Mouse (Mus musculus) cerebellum, adult 2 months (tissue): ENCODE results near the gene Ror1. TPM values are rescaled to one million over a fixed set of nuclear protein-coding genes. Genes with fewer than 3 reads are reported as not detected.

Experiments used
- DNase-seq, 2 experiments: peaks; one replicate each; pipeline ENCODE4 v3.0.0; 2021
- H3K27ac ChIP-seq: fragments of 200-500 bp; 2 replicates; pipeline ENCODE4 v1.5.1; 2012; ENCODE audit warnings: low read length, control low read depth, inconsistent platforms; ENCODE audit not compliant: insufficient read depth
- H3K27me3 ChIP-seq: fragments of 200-500 bp; 2 replicates; pipeline ENCODE4 v1.6.1; 2012; ENCODE audit warnings: inconsistent platforms, mild to moderate bottlenecking, low read length, moderate library complexity; ENCODE audit not compliant: control insufficient read depth, insufficient read depth
- H3K4me1 ChIP-seq: fragments of 200-500 bp; 2 replicates; pipeline ENCODE4 v1.6.1; 2011; ENCODE audit warnings: low read length; ENCODE audit not compliant: control insufficient read depth, insufficient read depth
- H3K4me3 ChIP-seq: fragments of 200-500 bp; replicated peaks from 2 replicates; pipeline ENCODE3; 2011; ENCODE audit warnings: mild to moderate bottlenecking, low read depth, low read length, control low read depth; ENCODE audit not compliant: insufficient read depth
- CTCF ChIP-seq: fragments of 200-500 bp; IDR thresholded peaks from 2 replicates; pipeline ENCODE4 v1.5.1; 2011; ENCODE audit warnings: low read depth, mild to moderate bottlenecking, control low read depth, low read length, moderate library complexity, borderline replicate concordance; ENCODE audit not compliant: insufficient read depth
- POLR2A ChIP-seq: fragments of 200-500 bp; IDR thresholded peaks from 2 replicates; pipeline ENCODE4 v1.6.1; 2011; ENCODE audit warnings: low read length, control low read depth, borderline replicate concordance; ENCODE audit not compliant: insufficient read depth
- WGBS: fragments of 180-500 bp; shearing (Covaris S2); methylation state at CpG from one replicate; pipeline ENCODE4 v1.1.7; 2018; 5-methylcytosine and 5-hydroxymethylcytosine counted together
- polyA plus RNA-seq: library from polyadenylated mRNA; depleted of rRNA; stranded (reverse); fragments of >200 nt; gene quantifications from 2 replicates; pipeline ENCODE4 v1.2.3, GENCODE M21; 2012

Ror1 gene
- polyA plus RNA-seq, 1 experiment, result 3.8 TPM

GRCm38 (mm10) chr4:100276482-100276881 is 180.9 kb downstream of the Ror1 start:
- TF ChIP-seq CTCF (no peak), POLR2A (no peak)
- DNase-seq, result peak; percentile 63 to 79
- H3K27me3 ChIP-seq, result no peaks in the 10 kb centered on the region
- H3K4me1 ChIP-seq, result peaks cover 8% of the 10 kb centered on the region
- peak overlapping the region; percentile 31 for H3K27ac ChIP-seq
- H3K4me3 ChIP-seq, result no peak overlapping the region
- WGBS, result 11% methylated on average over 7 of the region's 7 CpGs

DNA sequence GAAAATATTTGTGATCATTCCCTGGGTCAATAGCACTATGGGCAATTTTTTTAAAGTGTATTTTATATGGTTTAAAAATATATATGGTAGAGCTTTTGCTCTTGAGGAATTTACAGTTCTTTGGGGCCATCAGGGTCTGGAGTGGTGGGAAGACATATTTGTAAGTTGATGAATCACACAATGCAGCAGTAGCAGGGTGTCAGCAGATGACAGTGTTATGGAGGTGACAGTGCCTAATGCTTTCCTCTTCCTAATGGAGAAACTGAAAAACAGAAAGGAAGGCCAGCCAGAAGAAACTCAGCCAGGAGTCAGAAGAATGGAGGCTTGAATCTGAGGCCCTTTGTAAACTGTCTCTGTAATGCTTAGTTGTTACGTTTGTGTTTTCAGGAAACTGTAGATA is 181.4 kb downstream of the Ror1 start:
- no peak for TF ChIP-seq POLR2A
- no peak for TF ChIP-seq CTCF
- Histone ChIP-seq H3K4me1 (peaks cover 8% of the 10 kb centered on the region), H3K4me3 (no peak overlapping the region), H3K27ac (no peak overlapping the region), H3K27me3 (no peaks in the 10 kb centered on the region)
- DNase-seq, result peak in 1 of 2 experiments; percentile 10
- WGBS, result 95% methylated on average over 1 of the region's 1 CpGs

DNA sequence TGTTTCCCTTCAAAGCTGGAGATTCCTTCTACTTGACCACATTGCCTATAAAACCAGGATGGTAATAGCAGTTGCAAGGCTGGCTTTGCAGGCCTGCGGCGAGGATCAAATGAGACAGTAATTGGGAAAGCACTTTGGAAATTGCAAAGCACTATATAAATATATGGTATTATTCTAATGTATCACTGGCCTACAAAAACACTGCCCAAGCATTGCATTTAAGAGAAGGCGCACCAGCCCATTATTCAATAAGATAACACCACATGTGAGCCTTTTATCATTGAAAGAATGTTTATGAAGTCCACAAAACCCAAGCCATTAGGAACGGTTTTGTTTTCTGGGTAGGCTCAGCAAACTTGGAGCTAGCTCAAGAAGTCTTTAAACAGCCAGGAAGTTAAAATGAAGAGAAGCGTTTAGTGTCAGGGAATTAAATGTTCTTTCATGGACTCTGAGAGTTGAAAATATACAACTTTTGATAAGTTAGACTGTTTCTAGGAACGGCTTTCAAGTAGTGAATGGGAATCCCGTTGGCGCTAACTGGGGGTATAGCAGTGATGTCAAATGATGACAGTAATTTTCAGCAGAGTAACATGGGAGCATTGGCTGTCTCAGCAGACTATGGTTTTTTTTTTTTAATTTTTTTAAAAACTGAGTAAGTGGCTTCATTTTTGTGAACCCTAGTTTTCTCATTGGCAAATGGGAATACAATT is 187.7 kb downstream of the Ror1 start:
- no peaks in the 10 kb centered on the region for H3K27me3 ChIP-seq
- DNase-seq, result no peak
- no peaks in the 10 kb centered on the region for H3K4me1 ChIP-seq
- H3K27ac ChIP-seq, result no peak overlapping the region
- TF ChIP-seq POLR2A (no peak), CTCF (no peak)
- WGBS, result 93% methylated on average over 8 of the region's 8 CpGs
- H3K4me3 ChIP-seq, result no peak overlapping the region

DNA sequence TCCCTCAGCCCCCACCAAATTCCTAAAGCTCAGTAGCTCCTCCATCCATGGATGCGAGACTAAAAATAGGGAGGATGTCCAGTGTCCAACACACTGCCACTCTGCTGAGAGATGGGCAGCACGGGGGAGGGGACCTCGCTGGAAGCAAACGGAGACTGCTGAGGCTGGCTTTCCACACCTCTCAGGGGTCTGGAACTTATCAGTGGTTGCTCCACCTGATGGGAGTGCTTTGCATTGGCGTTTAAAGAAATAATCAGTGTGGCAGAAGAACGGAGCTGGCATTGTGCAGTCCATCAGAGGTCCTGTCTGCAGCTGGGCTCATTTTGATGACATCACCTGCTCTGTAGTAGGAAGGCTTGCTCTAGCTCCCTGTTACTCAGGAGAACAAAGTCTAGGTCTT is 188.9 kb downstream of the Ror1 start:
- no peak for DNase-seq
- H3K27ac ChIP-seq, result no peak overlapping the region
- H3K4me1 ChIP-seq, result no peaks in the 10 kb centered on the region
- H3K27me3 ChIP-seq, result no peaks in the 10 kb centered on the region
- no peak overlapping the region for H3K4me3 ChIP-seq
- TF ChIP-seq CTCF, result no peak
- WGBS, result 86% methylated on average over 6 of the region's 6 CpGs

DNA sequence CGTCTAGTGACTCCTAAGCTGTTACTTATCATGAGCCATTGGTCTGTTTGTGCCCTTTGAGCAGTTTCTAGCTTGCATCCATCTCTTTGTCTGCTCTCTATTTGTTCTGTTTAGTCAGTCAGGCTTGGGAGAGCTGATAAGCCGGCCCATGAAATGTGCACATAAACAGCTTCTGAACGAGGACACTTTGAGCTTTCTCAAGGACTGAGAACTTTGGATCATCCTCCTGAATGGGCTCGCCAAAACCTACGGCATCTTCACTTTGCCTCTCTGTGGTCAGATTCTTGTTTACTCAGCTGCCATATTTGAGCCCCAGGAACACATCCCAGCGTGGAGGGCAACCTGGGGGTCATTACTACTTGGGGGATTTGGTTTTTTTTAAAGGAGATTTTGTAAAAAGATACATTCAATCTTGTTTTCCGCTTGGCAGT is 190.5 kb downstream of the Ror1 start:
- Histone ChIP-seq H3K27me3 (no peaks in the 10 kb centered on the region), H3K4me1 (no peaks in the 10 kb centered on the region), H3K27ac (no peak overlapping the region), H3K4me3 (no peak overlapping the region)
- TF ChIP-seq CTCF, result no peak
- no peak for TF ChIP-seq POLR2A
- 85% methylated on average over 7 of the region's 7 CpGs for WGBS
- DNase-seq, result no peak

GRCm38 (mm10) chr4:100286800-100287199 is 191.2 kb downstream of the Ror1 start:
- no peaks in the 10 kb centered on the region for H3K27me3 ChIP-seq
- DNase-seq, result no peak
- TF ChIP-seq CTCF (no peak), POLR2A (no peak)
- H3K4me3 ChIP-seq, result no peak overlapping the region
- H3K4me1 ChIP-seq, result no peaks in the 10 kb centered on the region
- no peak overlapping the region for H3K27ac ChIP-seq

- Histone ChIP-seq H3K4me1 (no peaks in the 10 kb centered on the region), H3K27me3 (no peaks in the 10 kb centered on the region), H3K27ac (no peak overlapping the region), H3K4me3 (no peak overlapping the region)
- no peak for DNase-seq
- WGBS, result 96% methylated on average over 4 of the region's 4 CpGs
- TF ChIP-seq CTCF, result no peak
- TF ChIP-seq POLR2A, result no peak
Measured at GRCm38 (mm10) chr4:100287829-100288228, 192.2 kb downstream of the Ror1 start.

GRCm38 (mm10) chr4:100291015-100291651 is 195.5 kb downstream of the Ror1 start:
- 63% methylated on average over 5 of the region's 5 CpGs for WGBS
- DNase-seq, result no peak

More at GRCm38 (mm10) chr4:100291015-100291651, 195.5 kb downstream of the Ror1 start:
- TF ChIP-seq CTCF, result no peak
- no peak for TF ChIP-seq POLR2A
- Histone ChIP-seq H3K27me3 (no peaks in the 10 kb centered on the region), H3K27ac (no peak overlapping the region), H3K4me1 (no peaks in the 10 kb centered on the region), H3K4me3 (no peak overlapping the region)
